Mouse (Mus musculus): Measurements from ENCODE around the gene St5.

St5 gene

DNA sequence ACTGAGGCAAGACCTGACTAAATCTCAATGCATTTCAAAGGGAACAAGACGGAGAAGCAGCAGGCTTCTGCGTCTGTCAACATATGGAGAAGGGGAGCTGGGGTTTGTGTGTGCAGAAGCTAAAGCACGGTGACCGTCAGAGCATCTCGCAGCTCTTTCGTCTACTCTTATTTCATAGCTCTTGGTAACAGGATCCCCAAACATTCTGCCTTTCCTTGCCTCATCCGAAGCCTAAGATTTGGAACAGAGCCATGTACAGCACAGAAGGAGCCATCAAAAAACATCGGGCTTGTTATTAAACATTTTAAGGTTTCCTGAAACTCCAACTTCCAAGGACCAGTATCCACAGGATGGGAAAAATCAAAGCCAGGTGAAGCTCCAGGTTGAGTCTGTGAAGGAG lies 62.3 kb downstream of the St5 start:
- DNase-seq (ENCODE audit: low read depth, low spot score), result no peak

DNA sequence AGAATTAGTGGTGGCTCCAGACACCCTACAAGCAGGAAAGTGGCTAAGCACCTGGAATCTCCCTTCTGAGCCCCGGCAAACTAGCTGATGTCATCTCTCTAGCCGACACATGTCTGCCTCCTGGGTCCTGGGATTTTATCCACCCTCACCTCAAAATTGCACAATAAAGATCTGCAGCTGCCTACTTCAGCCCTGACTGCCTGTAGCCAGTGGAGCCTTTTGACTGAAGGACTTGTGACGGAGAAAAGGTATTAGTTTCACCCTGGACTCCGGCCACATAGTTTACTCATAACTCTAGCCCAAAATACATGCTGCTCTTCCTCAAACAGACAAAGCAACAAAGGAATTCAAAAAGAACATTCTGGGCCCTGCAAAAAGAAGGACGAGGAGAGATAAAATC lies 66.0 kb downstream of the St5 start:
- no peak for DNase-seq (ENCODE audit: low read depth, low spot score)

DNA sequence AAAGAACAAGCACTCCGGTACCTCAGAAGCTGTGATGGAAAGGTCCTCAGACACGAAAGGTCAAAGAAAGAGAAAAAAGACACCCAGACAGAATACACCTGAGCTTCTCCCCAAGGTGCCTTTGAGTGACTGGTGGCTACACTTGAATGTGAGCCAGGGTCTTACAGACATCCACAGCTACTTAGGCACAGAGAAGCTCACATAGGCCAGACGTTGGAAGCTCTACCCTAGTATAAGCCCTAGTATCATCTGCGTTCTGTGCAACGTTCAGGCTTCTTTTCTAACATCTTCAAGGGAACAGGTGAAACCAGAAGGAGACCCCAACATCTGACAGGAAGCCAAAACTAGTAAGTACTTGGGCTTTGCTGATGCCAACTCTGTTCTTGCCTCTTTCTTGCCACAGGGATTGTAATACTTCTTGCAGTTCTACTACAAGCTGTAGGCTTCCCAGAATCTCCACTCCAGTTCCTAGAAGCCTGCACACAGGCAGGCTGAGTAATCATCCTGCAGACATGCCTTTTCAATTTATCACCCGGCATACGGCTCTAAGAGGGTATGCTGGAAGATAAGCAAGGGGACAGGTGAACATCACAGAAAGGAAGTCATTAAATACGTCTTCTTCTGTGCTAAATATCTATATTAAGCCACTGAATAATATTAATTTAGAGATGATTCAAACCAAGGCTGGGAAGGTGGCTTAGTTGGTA lies 67.2 kb downstream of the St5 start:
- DNase-seq (ENCODE audit: low read depth, low spot score), result no peak

DNA sequence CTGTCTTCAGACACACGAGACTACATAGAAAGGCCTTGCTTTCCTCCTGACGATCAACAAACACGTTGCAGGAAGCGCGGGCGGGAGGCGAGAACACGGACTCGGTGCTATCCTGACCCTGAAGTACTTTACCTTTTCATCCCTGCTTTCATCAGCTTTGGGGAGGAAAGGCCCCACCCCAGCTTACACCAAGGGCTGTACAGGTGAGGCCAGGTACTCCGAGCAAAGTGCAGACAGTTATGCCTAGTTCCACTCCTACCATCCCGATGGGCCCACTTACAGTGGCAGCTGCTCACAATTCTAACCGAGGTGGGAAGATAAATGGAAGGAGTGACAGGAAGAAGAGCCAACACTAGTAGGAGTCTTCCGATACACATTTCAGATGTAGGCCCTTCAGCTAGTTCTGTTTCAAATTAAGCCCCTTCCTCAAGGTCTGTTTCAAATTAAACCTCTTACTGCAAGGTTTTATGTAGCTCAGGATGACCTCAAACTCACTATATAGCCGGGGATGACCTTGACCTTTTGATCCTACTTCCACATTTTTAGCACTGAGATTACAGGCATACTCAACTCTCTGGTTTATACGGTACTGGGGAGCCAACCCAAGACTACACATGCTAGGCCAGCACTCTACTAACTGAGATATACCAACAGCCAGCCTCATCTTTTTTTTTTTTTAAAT lies 69.9 kb downstream of the St5 start:
- DNase-seq (ENCODE audit: low read depth, low spot score), result no peak

DNA sequence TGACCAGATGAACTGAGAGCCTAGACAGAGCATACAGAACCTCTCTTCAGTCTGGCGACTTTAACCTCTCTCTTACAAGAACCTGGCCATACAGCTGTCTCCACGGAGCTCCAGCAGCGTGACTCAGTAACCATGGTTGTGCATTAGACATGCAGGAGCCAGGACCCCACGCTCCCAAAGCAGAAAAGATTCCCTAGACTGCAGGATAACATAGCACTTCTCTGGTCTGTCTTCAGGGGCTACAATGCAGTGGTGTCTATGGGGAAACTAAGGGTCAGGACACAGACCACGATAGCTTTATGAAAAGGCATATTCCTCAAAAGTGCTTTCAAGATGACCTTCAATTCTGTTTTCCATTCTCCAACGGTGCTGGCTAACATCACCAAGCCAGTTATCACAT lies 72.1 kb downstream of the St5 start:
- DNase-seq (ENCODE audit: low read depth, low spot score), result no peak

DNA sequence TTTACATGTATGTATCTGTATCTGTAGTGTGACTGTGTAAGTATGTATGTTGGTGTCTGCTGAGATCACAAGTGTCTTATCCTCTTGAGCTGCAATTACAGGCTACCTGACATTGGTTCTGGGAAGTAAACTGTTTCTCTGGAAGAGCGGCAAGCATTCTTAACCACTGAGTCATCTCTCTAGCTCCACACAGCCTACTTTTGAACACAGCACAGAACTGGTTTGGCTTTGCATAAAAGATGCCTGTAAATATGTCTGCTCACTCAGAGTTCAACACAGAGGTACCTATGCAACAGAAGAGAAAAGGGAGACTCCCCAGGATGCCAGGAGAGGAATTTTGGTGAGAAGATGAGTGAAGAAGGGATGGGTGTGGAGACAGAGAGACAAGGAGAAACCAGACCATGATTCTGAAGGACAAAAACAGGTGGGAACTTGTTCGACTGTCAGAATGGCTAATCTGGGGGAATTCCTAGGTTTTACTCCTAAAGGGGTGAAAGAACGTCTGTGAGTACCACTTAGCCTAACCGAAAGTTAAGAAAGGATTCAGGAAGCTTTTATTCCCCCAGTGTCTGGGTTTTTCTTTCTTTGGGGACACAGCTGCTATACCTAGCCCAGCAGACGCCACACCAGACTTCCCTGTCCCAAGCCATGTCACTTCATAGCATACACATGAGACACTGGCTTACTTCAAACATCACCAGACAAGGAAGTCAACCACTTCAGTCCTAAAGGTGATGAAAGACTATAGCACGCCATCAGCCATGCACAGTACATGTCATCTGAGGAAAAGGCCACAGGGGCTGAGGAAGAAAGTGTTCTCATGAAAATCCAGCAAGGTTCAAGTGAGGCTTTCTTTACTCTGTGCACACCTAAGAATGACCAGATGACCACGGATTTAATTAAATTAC lies 73.3 kb downstream of the St5 start:
- no peak for DNase-seq (ENCODE audit: low read depth, low spot score)

DNA sequence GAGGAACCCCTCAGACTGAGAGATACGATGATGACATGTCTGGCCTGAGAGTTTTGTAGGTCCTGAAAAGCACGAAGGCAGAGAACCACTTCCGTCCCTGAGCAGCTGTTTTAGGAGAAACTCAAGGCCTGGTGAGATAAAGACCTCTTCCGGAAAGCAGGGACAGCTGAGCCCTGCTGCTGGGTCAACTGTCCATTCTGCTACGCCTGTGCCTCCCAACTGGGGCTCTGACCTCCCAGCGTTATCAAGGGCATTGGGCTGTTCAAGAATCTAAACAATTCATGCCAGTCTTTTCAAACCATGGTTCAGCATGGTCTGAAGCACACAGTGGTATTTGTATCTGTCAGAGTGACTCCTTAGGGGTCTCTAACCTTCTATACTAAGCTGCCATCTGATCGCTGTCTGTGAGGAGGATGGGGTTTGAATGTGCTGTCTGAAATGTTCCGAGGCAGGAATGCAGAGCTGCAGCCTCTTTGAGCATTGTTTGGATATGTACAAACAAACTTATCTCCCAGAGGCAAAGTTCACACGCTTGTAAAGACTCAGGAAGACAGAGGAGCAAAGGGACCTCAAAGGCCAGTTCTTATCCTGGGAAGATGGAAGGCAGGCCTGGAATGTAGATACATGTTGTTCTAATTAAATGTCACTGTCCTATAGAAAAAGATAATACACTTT lies 74.3 kb downstream of the St5 start:
- no peak for DNase-seq (ENCODE audit: low read depth, low spot score)

DNA sequence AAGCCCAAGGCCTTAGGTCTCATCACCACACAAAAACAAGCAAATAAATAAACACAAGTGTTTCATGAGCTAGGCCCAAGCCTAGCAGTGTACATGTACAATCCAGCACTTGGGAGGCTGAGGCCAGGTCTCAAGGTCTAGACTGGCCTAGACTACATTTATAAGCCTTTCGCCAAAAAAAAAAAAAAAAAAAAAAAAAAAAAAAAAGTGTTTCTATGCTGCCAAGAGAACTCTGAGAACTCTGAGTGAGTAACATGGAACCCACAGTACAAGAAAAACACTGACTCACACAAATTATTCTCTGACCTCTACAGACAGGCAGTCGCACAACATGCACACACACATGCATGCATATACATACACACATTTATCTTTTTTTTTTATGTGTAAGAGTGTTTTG lies 75.6 kb downstream of the St5 start:
- DNase-seq (ENCODE audit: low read depth, low spot score), result no peak

DNA sequence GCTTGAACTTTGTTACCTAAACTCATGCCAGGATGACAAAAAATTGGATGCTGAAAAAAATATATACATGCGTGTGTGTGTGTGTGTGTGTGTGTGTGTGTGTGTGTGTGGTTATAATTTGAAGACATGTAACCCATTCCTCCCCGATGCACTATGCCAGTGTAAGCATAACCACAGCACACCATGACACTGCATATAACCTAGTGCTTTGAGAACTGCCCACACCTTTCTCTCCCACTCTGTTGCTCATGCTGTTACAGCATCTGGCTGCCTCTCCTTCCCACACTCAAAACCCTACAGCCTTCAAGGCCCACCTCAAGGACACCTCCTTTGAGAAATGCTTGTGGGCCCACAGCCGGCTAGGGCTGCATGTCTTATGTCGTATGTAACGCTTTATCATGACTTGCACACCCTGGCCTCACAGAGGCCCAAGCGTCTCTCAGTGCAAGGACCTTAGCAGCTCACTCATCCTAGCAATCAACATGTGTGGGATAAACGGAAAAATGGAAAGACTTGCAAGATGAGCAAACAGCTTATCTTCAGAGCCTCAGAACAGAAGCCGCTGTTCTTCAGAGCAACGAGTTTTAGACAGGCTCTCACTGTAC lies 81.1 kb downstream of the St5 start:
- DNase-seq (ENCODE audit: low read depth, low spot score), result no peak

DNA sequence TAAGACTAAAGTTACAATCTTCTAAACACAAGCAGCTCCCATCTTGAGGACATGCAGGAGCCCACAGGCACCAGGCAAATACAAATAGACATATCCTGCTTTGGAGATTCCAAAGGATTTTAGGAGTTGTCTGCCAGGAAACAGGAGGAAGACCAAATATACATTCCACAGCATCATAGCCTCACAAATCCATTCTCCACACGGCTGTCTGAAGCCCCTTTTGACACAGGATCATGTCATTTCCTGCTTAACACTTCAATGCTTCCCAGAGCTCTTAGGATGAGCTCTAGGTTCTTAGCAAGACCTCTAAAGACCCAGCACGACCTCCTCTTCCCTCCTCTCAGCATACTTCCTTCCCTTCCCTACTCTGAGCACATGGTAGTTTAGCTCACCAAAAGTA lies 82.4 kb downstream of the St5 start:
- DNase-seq (ENCODE audit: low read depth, low spot score), result no peak

DNA sequence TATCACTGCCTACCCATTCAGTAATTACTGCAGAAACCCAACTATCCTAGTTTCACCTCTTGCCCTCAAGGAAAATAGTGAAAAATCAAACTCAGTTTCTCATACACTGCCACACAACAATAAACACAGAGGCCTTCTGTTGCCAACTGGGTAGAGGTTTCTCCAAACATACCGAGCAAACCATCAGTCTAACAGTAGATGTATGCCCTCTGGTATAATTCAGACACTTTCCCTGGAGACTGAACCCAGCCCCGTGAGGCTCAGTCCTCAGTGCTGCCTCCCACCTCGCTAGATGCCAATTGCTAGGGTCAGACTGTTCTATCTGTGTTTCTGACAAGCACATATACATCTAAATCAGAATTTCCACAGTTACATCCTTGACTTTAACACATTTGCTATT lies 83.1 kb downstream of the St5 start:
- no peak for DNase-seq (ENCODE audit: low read depth, low spot score)

DNA sequence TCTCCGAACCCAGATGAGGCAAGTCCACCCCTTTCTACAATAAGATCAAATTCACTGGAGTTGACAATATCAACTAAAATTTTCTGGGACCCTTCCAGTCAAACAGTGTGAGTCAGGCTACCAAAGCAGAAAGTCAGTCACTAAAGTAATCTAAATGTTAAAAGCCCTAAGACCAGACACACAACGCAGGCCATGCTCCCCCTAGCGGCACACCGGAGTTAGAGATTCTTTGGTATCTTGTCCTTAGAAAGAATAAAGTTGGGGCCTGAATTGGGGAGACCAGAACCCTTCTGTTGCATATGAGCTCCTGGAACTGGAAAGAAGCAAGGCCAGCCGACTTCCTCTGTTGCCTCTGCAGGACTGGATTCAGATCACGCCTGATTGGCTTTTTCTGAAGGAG lies 84.7 kb downstream of the St5 start:
- no peak for DNase-seq (ENCODE audit: low read depth, low spot score)

DNA sequence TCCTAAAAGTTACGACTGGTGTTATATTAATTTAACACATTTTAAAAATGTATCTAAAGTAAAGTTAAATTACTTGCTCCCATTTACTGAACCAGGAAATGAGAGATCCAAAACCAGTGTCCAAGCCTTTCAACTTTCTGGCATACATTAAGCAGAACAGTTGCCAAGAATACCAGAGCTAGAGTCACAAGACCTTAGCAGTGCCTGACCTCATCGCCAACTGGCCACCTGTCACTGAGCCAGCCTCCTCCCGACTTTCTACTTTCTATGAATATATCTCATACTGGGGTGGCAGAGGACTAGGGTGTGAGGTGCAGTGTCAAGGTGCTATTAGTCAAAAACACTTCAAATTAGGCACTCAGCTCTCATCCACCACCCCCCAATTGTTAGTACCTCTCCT lies 85.6 kb downstream of the St5 start:
- DNase-seq (ENCODE audit: low read depth, low spot score), result no peak

DNA sequence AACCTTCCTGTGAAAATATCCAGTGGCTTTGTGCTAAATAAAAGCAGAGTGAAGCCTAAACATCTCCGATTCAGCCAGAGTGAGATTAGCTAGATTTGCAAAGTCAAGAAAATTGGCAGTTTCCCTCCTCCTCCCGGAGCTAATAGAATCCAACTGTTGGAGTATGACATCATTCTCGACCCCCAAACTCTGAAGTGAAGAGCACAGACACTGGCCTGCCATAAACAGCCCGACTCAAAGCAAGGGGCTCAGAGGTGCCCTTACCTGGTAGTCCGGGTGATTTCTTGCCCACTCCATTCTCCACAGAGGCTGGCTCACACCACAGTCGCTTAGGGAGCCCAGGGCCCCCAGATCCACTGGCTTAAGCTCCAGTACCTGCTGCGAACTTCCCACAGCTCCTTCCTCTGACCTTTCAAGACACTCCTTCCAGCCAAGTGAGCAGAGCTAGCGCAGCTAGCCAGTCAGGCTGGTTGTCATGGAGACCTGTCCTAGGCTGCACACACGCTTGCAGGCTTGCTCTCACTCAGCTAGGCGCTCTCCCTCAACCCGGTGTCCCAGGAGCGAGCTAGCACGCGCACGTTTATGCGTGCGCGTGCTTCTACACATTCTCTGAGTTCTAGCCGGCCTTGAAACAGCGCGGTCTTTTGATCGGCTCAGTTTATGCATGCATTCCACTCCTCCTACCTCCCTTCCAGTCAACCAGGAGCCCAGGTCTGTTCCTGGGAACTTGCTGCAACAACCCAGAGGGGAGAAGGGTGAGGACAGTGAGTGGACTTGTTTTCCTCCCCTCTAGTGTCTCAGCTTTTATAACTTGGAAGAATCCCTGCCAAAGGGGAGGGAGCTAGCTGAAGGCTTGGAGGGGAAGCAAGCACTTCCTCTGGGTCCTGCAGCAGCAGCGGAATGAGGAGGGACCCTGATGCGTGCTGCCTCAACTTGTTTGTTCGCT lies 87.1 kb downstream of the St5 start:
- peak; percentile 89 for DNase-seq (ENCODE audit: low read depth, low spot score)

DNA sequence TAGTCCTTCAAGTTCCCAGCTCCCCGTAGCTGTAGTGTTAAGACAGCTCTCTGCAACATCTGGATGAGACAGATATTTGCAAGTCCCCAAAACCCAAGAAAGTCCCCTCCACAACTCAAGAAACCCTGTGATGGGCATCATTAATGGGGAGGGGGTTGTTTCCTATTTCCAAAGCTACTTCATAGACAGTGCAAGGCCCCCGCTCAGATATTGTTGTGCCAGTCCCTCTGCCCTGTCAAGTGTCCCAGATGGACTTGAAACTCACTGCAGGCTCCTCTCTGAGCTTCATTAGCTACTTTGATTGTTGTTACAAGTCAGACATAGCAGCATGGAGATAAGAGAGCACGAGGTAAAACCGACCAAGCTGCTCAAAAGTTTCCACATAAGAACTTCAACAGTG lies 87.8 kb downstream of the St5 start:
- DNase-seq (ENCODE audit: low read depth, low spot score), result no peak

DNA sequence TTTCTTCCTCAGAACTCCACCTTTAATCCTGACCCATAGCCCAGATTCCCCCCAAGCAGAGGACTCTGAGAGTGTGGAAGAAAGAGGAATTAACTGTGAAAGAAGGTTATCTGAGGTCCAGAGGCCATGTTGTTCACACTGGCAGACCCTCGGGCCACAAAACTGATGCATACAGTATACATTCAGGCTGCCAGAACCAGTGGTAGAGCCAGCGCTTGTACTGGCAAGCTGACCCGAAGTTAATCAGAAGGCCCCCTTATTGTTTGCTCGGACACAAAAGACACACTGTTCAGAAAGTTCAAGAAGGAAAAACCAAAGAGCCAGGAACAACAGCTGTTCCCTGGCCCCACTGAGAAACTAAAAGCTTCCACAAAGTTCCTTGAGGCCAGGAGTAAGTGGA lies 88.5 kb downstream of the St5 start:
- no peak for DNase-seq (ENCODE audit: low read depth, low spot score)

DNA sequence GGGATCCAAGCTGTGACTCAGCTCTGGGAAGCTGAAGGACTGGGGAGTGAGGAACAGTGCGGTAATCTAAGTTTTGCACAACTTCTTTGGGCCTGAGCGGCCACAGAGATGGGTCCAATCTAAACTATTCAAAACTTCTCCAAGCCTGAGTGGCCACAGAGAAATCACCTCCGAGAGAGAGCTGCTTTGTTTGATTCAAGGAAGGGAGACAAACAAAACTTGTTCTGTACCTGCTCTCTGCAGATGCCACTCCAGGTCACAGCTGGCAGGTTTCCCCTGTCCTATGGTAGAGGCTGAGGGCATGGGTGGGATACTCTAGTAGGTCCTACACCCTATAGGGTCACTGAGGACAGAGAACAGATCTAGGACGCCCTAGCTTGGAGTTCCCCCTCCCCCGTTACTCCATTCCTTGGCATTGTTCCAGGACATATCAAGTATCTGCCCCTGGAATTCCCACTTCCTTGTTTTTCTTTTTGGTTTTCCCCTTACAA lies 89.8 kb downstream of the St5 start:
- no peak for DNase-seq (ENCODE audit: low read depth, low spot score)

DNA sequence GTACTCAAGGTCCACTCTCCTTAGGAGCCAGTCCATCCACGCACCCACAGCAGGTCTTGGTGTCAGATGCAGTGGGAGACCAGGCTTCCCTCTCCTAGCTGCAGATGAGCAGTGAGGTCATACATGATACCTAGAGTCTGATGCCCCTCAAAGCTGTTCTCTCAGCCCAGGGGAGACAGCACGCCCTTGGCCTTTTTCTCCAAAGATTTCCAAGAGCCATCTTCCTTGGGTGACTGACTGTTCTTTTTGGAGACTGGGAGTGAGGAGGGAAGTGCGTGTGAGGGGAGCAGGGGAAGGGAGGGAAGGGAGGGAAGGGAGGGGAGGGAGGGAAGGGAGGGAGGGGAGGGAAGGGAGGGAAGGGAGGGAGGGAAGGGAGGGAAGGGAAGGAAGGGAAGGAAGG lies 90.4 kb downstream of the St5 start:
- DNase-seq (ENCODE audit: low read depth, low spot score), result no peak

DNA sequence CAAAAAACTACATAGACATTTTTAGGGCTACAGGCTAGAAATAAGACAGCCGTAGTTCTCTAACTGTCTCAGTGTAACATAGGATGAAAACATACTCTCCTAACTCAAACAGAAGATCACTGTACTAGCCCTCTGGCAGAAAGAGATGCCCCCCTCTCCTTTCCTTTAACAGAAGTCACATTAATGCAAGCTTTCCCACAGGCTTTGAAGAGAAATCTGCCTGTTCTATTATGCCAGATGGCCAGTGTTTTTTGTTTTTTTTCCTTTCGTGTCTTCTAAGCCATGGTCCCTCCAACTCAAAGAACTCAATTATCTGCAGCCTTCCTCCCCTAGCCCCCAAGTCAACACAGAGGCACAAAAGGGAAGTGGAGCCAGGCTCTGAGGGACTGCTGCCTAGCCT lies 90.9 kb downstream of the St5 start:
- DNase-seq (ENCODE audit: low read depth, low spot score), result no peak

DNA sequence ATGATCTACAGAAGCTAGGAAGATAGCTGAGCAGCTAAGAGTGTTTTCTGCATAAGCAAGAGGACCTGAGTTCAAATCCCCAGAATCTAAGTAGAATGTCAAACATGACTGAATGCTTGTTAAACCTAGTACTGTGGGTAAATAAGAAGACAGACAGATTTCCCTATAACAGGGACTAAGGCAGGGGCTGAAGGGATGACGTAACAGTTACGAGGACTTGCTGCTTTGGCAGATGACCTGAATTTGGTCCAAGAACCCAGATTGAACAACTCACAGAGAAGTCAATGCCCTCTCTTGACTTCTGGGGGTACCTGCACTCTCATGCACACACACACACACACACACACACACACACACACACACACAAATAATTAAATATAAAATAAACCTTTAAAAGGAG lies 93.1 kb downstream of the St5 start:
- no peak for DNase-seq (ENCODE audit: low read depth, low spot score)

All from WW6 (cell line).